Mouse (Mus musculus) cortical plate, adult 2 months (tissue): ENCODE measurements at regions not wholly inside any gene's neighbourhood (a gene's known extent, or its start where the extent isn't known, plus 50 kb on each side); places are given as distances from the start of the nearest gene placed in this dataset.

Experiments used
- H3K27ac ChIP-seq: fragments of 200-500 bp; 2 replicates; pipeline ENCODE4 v1.5.1; 2012; ENCODE audit warnings: low read length, control low read depth, inconsistent platforms; ENCODE audit not compliant: insufficient read depth
- H3K4me1 ChIP-seq: fragments of 200-500 bp; 2 replicates; pipeline ENCODE4 v1.6.1; 2011; ENCODE audit warnings: low read length; ENCODE audit not compliant: control insufficient read depth, insufficient read depth
- H3K4me3 ChIP-seq: fragments of 200-500 bp; 2 replicates; pipeline ENCODE4 v1.5.1; 2011; ENCODE audit warnings: mild to moderate bottlenecking, low read length, control low read depth; ENCODE audit not compliant: insufficient read depth
- CTCF ChIP-seq: fragments of 200-500 bp; IDR thresholded peaks from 2 replicates; pipeline ENCODE4 v1.5.1; 2011; ENCODE audit warnings: mild to moderate bottlenecking, control low read depth, low read length; ENCODE audit not compliant: insufficient read depth; ENCODE audit errors: extremely low read depth
- POLR2A ChIP-seq: fragments of 200-500 bp; IDR thresholded peaks from 2 replicates; pipeline ENCODE4 v1.6.1; 2011; ENCODE audit warnings: mild to moderate bottlenecking, low read length, control low read depth; ENCODE audit not compliant: insufficient read depth; ENCODE audit errors: extremely low read depth

GRCm38 (mm10) chr14:24550763-24551471, 64.0 kb downstream of the Rps24 start:
- H3K4me3 ChIP-seq: no peak overlapping the region
- no peak overlapping the region for H3K27ac ChIP-seq
- TF ChIP-seq CTCF (no peak), POLR2A (no peak)
- no peaks in the 10 kb centered on the region for H3K4me1 ChIP-seq

- H3K27ac ChIP-seq: no peak overlapping the region
- TF ChIP-seq CTCF (no peak), POLR2A (no peak)
- no peak overlapping the region for H3K4me3 ChIP-seq
- no peaks in the 10 kb centered on the region for H3K4me1 ChIP-seq
Measured at GRCm38 (mm10) chr14:24551472-24551783, 64.5 kb downstream of the Rps24 start.

GRCm38 (mm10) chr14:24564801-24565624, 78.1 kb downstream of the Rps24 start:
- Histone ChIP-seq H3K4me3 (no peak overlapping the region), H3K4me1 (no peaks in the 10 kb centered on the region), H3K27ac (no peak overlapping the region)
- TF ChIP-seq POLR2A: no peak
- TF ChIP-seq CTCF: no peak

- Histone ChIP-seq H3K27ac (no peak overlapping the region), H3K4me3 (no peak overlapping the region), H3K4me1 (no peaks in the 10 kb centered on the region)
- TF ChIP-seq CTCF: no peak
- no peak for TF ChIP-seq POLR2A
Measured at GRCm38 (mm10) chr14:24565718-24566322, 78.9 kb downstream of the Rps24 start.

GRCm38 (mm10) chr14:24575111-24575510, 88.2 kb downstream of the Rps24 start:
- H3K4me1 ChIP-seq: peaks cover 14% of the 10 kb centered on the region
- TF ChIP-seq CTCF (no peak), POLR2A (no peak)
- no peak overlapping the region for H3K27ac ChIP-seq
- no peak overlapping the region for H3K4me3 ChIP-seq

- TF ChIP-seq POLR2A (no peak), CTCF (no peak)
- no peak overlapping the region for H3K4me3 ChIP-seq
Measured at GRCm38 (mm10) chr14:24578535-24579111, 91.7 kb downstream of the Rps24 start.

GRCm38 (mm10) chr14:24579153-24579795, 92.3 kb downstream of the Rps24 start:
- Histone ChIP-seq H3K4me1 (peaks cover 14% of the 10 kb centered on the region), H3K4me3 (no peak overlapping the region), H3K27ac (peak overlapping the region; percentile 61)
- TF ChIP-seq POLR2A: no peak

More at GRCm38 (mm10) chr14:24578535-24579111, 91.7 kb downstream of the Rps24 start:
- Histone ChIP-seq H3K4me1 (peaks cover 14% of the 10 kb centered on the region), H3K27ac (peak overlapping the region; percentile 62)

- peaks cover 4% of the 10 kb centered on the region for H3K4me1 ChIP-seq
- H3K27ac ChIP-seq: no peak overlapping the region
- no peak overlapping the region for H3K4me3 ChIP-seq
- TF ChIP-seq POLR2A (no peak), CTCF (peak; percentile 31)
Measured at GRCm38 (mm10) chr14:24586133-24586908, 99.4 kb downstream of the Rps24 start.

GRCm38 (mm10) chr14:24586982-24587672, 100.2 kb downstream of the Rps24 start:
- peaks cover 4% of the 10 kb centered on the region for H3K4me1 ChIP-seq
- H3K4me3 ChIP-seq: no peak overlapping the region
- TF ChIP-seq POLR2A: no peak
- TF ChIP-seq CTCF: no peak
- 0 out of 2 replicates have a peak overlapping the region, but pooled peaks have one; percentile 15 for H3K27ac ChIP-seq
